Mouse (Mus musculus) effector memory CD4-positive, alpha-beta T cell, adult 5 months (primary cell): ENCODE data around the gene Atp1a1. TPM values are rescaled to one million over a fixed set of nuclear protein-coding genes. Genes with fewer than 3 reads are reported as not detected.

Source experiments
- polyA plus RNA-seq: library from polyadenylated mRNA; unstranded; fragments of 100-300 nt; shearing (Covaris generic); gene quantifications from one replicate; pipeline ENCODE4 v1.2.1, GENCODE M21; 2017

Gene Atp1a1
- polyA plus RNA-seq = 119 TPM

GRCm38 (mm10) chr3:101604550-101605223 lies at the start of gene Atp1a1:
Gene Atp1a1 (minus strand): TSS chr3:101604684.

Other genes starting within 250 kb of the Atp1a1 start
- 0.74 TPM for gene Igsf3, start 227.6 kb downstream of the Atp1a1 start, polyA plus RNA-seq
- gene Mab21l3, start 244.3 kb upstream of the Atp1a1 start, polyA plus RNA-seq = not detected